Mouse (Mus musculus): Measurements from ENCODE around the gene Spen.

Gene Spen

GRCm38 (mm10) chr4:141484071-141484470, 54.3 kb downstream of the Spen start:
- in situ Hi-C loops (cut with MboI, MseI), result loop anchor here (10.0 kb wide), 1 partner anchor 79 kb away; no protein-coding TSS in a partner anchor

- in situ Hi-C loops (cut with MboI, MseI), result no loop called here
Measured at GRCm38 (mm10) chr4:141479411-141479810, 59.0 kb downstream of the Spen start.

- in situ Hi-C loops (cut with MboI, MseI), result no loop called here
Measured at GRCm38 (mm10) chr4:141478794-141479193, 59.6 kb downstream of the Spen start.

GRCm38 (mm10) chr4:141478225-141478624, 60.2 kb downstream of the Spen start:
- in situ Hi-C loops (cut with MboI, MseI), result no loop called here

- in situ Hi-C loops (cut with MboI, MseI), result no loop called here
Measured at GRCm38 (mm10) chr4:141477681-141478102, 60.7 kb downstream of the Spen start.

- in situ Hi-C loops (cut with MboI, MseI), result no loop called here
Measured at GRCm38 (mm10) chr4:141474431-141474830, 64.0 kb downstream of the Spen start.

- in situ Hi-C loops (cut with MboI, MseI), result no loop called here
Measured at GRCm38 (mm10) chr4:141472641-141473321, 65.6 kb downstream of the Spen start.

- in situ Hi-C loops (cut with MboI, MseI), result no loop called here
Measured at GRCm38 (mm10) chr4:141471491-141471890, 66.9 kb downstream of the Spen start.

- in situ Hi-C loops (cut with MboI, MseI), result no loop called here
Measured at GRCm38 (mm10) chr4:141469343-141469742, 69.1 kb downstream of the Spen start.

GRCm38 (mm10) chr4:141468576-141468975, 69.8 kb downstream of the Spen start:
- in situ Hi-C loops (cut with MboI, MseI), result no loop called here

- in situ Hi-C loops (cut with MboI, MseI), result no loop called here
Measured at GRCm38 (mm10) chr4:141467581-141467927, 70.8 kb downstream of the Spen start.

- in situ Hi-C loops (cut with MboI, MseI), result no loop called here
Measured at GRCm38 (mm10) chr4:141466844-141467580, 71.4 kb downstream of the Spen start.

GRCm38 (mm10) chr4:141466289-141466795, 72.1 kb downstream of the Spen start:
- in situ Hi-C loops (cut with MboI, MseI), result no loop called here

- in situ Hi-C loops (cut with MboI, MseI), result no loop called here
Measured at GRCm38 (mm10) chr4:141465512-141466288, 72.7 kb downstream of the Spen start.

- in situ Hi-C loops (cut with MboI, MseI), result no loop called here
Measured at GRCm38 (mm10) chr4:141464722-141465121, 73.7 kb downstream of the Spen start.

- in situ Hi-C loops (cut with MboI, MseI), result no loop called here
Measured at GRCm38 (mm10) chr4:141463472-141463871, 74.9 kb downstream of the Spen start.

- in situ Hi-C loops (cut with MboI, MseI), result no loop called here
Measured at GRCm38 (mm10) chr4:141461576-141461975, 76.8 kb downstream of the Spen start.

GRCm38 (mm10) chr4:141461088-141461487, 77.3 kb downstream of the Spen start:
- in situ Hi-C loops (cut with MboI, MseI), result no loop called here

GRCm38 (mm10) chr4:141460481-141460880, 77.9 kb downstream of the Spen start:
- in situ Hi-C loops (cut with MboI, MseI), result no loop called here

GRCm38 (mm10) chr4:141459766-141460165, 78.6 kb downstream of the Spen start:
- in situ Hi-C loops (cut with MboI, MseI), result no loop called here

GRCm38 (mm10) chr4:141458888-141459287, 79.5 kb downstream of the Spen start:
- in situ Hi-C loops (cut with MboI, MseI), result no loop called here

- in situ Hi-C loops (cut with MboI, MseI), result no loop called here
Measured at GRCm38 (mm10) chr4:141458236-141458635, 80.2 kb downstream of the Spen start.

Data from T-helper 2 cell (primary cell).